Mouse (Mus musculus) frontal cortex, adult (tissue): ENCODE results near the gene Bcl2l14.
A peak's percentile ranks its signal among the peaks of the same experiment; 100 is the strongest.

Source experiments
- ATAC-seq: cut with Nextera tagmentation; 2 replicates; pipeline ENCODE4 v1.9.2; 2017; ENCODE audit warnings: mild to moderate bottlenecking, moderate library complexity, mixed read lengths; ENCODE audit not compliant: low TSS enrichment

Bcl2l14 gene

DNA sequence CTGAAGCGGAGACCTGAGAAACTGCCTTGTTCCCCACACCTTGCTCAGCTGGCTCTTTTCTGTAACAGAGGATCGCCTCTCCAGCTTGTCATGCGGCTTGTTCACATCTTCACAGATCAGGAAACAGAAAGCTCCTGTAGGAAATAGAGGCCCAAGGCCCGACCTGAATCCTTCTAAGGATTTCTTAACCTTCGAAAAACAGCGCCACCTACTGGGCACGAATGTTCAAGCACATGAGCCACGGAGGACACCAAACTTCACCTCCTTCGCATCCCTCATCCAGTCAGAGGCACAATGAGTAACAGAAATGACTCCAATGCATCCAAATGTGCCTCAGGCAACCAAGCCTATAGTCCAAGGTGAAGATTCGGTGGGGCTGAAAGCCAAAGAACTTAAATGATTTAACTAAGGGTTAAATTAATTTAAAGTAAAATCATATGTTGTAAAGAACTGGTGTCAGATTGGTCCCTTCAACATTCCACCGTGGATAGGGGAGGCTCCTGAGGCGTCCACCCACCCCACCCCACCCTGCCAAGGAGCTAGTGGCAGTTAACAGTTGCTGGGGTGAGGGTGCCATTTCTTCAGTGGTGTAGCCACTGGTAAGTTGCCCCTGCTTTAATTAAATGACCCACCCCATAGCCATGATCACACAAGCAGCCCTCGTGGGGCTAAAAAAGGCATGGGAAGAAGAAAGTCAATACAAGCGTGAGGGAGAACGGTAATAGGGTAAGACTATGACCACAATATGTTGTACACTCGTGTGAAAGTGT lies 7.0 kb downstream of the Bcl2l14 start:
- ATAC-seq: peak; percentile 91

DNA sequence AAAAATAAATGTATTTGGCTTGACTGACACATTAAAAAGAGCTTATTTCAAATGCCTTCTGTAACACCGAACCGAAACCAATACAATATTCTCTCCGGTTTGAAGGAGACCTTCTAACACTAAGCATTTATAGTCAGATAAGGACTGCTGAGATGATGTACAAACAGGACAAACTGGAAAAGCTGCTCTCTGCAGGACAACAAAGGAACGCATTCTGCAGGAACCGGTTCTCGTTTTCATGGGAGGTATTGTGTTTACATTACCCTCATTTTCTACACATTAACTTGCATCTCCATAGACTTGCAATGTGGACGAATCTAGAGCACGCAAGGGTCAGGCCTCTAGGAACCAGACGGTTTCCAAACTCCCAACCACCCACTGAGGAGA lies 7.6 kb downstream of the Bcl2l14 start:
- ATAC-seq: no peak

DNA sequence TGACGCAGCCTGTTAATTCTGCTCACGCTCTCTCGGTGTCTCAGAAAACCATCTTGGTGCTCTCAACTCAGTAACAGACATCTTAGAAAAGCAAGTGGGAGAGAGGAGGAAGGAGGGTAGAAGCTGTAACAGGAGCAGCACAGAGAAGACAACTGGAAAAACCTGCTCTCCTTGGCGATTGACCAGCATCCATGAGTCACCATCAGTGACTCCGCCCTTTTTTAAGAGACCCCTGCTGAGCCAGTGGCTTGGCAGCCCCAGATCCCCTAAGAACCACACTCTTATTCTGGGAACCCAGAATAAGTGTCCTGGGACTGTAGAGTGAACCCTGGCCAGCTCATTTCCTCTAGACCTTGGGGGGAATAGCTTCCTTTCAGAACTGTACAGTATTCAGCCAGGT lies 11.1 kb downstream of the Bcl2l14 start:
- ATAC-seq: no peak

GRCm38 (mm10) chr6:134413706-134414531 lies 17.8 kb downstream of the Bcl2l14 start:
- ATAC-seq: no peak

- no peak for ATAC-seq
These were observed 18.4 kb downstream of the Bcl2l14 start for GRCm38 (mm10) chr6:134414532-134414883.

- no peak for ATAC-seq
These were observed 20.5 kb downstream of the Bcl2l14 start for GRCm38 (mm10) chr6:134416556-134417105.

DNA sequence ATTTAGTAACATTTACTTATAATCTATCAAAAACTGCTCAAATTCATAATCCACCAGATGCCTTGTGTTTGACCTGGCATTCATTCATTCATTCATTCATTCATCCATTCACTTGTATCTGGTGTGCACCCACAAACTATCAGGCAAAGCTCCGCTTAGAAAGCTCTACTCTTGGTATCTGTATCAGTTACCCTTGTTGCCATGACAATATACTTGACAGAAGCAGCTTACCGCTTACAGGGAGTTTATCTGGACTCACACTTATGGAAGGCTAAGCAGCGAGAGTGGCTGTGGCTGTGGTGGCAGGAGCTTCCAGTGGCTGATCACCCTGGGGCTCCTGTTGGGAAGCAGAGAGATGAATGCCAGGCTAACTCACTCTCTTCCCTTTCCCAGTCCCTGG lies 21.8 kb downstream of the Bcl2l14 start:
- no peak for ATAC-seq

- no peak for ATAC-seq
These were observed 24.3 kb downstream of the Bcl2l14 start for GRCm38 (mm10) chr6:134420375-134420774.

DNA sequence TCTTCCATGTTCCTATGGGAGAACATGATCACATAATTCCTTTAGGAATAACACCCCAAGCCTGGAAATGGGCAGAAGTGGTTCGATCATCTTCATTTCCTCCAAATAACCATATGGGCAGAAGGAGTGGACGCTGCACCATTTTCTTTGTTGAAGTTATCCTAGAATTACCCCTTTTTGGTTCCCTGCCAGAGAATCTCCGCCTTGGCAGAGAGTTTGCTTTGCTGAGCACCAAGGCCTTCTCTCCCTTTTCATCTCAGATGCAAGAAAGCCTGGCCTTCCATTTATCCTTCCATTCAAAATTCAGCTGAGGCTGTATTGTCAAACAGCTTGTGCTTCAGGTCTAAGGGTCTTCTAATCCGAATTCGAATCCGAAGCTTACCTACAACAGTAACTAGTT lies 25.8 kb downstream of the Bcl2l14 start:
- no peak for ATAC-seq

- peak; percentile 96 for ATAC-seq
These were observed 29.1 kb downstream of the Bcl2l14 start for GRCm38 (mm10) chr6:134425216-134425717.

GRCm38 (mm10) chr6:134427165-134427564 lies 31.0 kb downstream of the Bcl2l14 start:
- no peak for ATAC-seq

DNA sequence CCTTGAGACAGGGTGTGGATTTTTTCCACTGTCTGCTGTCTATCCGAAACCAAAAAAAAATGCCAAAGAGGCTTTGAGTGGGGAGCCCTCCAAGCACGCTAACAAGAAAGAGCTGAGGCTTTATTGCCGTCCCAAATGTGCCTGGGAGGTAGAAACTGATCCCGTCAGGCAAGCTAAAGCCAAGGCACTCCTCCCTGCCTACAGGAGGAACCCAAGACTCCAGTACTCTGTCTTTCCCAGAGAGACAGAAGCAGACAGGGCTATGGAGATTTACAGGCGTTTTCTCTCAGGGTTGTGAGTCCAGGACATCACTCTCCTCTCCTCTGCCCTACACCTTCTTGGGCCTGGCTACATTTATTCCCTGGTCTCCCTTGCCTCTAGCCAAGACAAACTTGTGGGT lies 32.3 kb downstream of the Bcl2l14 start:
- no peak for ATAC-seq

DNA sequence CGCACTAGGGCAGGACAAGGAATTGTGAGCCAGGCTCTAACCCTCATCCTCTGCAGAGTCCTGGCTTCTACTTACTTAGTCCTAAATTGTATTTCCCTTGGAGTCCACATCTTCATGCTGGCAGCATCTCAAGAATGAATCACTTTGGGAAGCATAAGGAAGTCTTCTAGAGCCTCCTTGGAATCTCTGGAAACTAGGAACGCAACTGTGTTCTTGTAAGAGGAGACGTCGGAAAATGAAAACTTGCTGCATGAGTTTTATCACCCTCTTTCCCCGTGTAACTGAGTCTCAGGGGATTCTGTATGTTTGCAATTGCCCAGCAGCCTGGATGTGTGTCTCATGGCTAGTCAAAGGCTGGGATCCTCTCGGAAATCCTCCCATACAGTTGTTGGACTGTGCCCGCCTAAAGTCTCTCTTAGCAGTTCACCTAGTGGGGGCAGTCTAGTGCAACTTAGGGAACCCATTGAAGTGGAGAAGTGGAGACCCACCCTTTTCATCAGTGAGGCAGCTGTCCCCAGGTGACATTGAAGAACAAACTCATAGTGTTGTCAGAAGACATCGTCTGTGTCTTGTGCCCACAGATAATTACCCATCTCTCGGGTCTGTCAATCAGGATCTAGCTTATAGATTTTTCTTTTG lies 34.2 kb downstream of the Bcl2l14 start:
- ATAC-seq: peak; percentile 46

DNA sequence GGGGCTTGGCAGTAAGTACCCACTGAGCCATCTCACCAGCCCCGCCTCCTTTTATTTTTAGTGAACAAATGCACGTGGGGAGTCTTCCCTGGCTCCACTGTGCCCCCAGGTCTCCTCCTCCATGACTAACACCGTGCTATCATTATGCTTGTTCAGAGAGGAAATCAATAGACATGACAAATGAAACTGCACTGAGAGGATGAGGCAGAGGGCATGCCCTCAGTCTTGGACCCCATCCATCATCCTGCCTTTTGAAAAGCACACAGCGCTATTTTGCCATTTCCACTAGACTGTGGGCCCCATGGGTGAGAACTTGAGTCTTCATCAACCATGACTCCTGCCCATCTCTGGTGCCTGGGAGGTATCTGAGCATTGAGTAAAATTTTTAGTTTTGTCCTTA lies 35.5 kb downstream of the Bcl2l14 start:
- ATAC-seq: no peak

DNA sequence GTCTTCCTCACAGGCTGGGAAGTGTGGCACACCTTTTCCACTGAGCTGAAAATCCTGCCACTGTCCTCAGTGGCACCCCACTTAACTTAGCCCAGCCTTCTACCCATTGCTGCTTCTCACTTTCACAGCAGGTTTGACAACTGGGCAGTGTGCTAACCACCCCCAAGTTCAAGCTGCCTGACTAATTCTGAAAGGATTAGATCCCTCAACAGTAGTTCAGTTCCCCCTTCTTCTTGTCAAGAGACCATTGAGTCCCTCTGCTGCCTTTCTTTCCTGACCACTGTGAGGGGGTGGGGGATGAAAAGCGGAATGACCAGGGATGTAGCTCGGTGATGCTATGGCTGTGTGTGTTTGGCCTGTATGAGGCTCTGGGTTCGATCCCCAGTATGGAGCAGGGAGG lies 37.2 kb downstream of the Bcl2l14 start:
- no peak for ATAC-seq

DNA sequence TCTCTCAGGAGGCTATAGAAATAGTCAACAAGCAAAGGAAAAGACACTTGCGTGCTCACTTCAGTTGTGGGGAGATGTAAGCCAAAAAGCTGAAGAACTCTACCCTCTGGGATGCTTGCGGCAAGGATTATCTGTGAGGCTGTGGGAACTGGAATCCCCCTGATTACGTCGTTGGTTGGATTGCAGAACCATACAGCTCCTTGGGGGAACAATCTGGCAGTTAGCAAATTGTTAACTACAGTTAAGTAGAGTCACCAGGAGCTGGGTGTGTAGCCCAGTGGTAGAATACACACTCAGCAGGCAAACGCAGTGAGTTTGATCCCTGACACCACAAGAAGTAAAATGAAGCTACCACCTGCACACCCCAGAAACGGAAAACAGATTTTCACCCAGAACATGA lies 37.9 kb downstream of the Bcl2l14 start:
- ATAC-seq: no peak

DNA sequence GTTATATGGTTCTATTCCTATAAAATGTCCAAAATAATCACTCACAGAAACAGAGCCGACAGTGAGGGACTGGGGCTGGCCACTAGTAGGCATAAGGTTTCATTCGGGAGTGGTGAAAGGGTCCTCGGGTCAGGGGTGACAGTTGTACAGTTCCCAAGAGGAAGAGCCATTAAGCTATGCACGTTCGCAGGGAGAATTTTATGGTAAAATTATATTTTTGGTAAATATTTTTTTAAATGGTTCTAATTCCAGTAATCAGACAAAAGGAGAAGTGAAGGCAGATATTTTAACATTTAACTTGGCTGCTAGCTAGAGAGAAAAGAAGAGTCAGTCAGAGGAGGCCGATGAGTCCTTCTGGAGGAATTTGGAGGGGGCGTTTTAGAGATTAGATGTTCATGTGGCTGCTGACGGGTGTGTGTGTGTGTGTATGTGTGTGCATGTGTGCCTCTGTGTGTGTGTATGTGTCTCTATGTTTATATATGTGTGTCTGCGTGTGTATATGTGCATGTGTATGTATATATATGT lies 38.8 kb downstream of the Bcl2l14 start:
- no peak for ATAC-seq

GRCm38 (mm10) chr6:134436955-134437354 lies 40.8 kb downstream of the Bcl2l14 start:
- ATAC-seq: no peak

DNA sequence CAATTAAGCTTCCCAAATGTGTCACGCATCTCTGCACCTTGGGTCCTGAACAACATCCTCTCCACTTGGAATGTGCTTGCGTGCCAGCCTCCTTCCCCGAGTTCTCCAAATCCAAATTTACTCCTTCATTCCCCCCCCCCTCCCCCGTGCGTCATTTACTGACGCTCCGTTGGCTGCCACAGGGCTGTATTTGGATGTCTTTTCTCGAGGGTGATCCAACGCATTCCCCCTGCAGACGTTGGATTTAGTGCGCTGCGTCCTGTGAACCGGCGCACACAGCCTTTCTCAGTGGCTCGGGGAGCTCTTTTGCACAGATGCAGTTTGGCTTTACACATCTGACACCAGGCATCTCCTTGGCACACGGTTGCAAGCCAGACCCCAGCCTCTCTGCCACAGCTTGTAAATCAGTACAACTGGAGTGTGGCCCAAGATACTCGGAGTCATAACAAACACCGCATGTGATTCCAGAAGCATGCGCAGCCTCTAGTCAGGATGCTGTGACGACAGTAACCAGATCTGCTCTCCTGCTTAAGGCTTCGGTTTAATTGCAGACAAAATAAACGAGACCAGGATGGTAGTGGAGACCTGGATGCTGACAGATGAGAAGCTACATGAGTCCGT lies 43.4 kb downstream of the Bcl2l14 start:
- ATAC-seq: peak; percentile 91

DNA sequence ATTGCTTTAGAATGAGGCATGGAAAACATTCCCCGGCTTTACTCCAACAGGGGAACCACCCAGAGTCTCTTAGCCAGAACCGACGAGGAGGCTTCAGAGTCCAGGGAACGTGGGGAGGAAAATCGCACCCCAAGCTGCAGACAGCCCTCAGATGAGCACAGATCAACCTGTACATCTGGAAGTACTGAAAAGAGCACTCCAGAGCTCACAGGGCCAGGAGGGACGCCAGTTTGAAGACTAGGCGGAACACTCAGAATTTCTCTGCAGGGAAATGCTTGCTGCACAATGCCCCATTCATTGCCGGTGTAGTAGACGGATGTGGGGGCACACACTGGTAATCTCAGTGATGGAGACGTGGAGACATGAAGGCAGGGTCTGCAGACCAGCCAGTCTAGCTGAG lies 43.9 kb downstream of the Bcl2l14 start:
- ATAC-seq: no peak; the same call in 1 of the 2 replicates

DNA sequence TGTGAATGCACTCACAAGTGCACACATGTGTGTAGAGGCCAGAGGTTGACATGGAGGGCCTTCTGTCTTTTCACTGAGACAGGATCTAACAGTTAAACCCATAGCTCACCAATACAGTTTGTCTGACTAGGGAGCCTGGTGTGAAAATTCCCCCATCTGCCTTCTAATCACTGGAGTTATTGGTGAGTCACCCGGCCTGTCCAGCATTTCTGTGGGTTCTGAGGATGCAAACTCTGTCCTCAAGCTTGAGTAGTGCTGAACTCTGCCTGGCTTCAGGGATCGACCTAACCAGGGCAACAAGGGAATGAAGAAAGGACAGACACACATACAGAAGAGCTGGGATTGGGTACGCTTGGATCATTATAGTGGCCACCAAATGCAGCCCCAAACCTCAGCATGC lies 45.6 kb downstream of the Bcl2l14 start:
- no peak for ATAC-seq

GRCm38 (mm10) chr6:134442219-134442618 lies 46.1 kb downstream of the Bcl2l14 start:
- no peak for ATAC-seq
